Mouse (Mus musculus): ENCODE results near the gene Ly6g6d. TPM values are rescaled to one million over a fixed set of nuclear protein-coding genes. Genes with fewer than 3 reads are reported as not detected.
A peak's percentile ranks its signal among the peaks of the same experiment; 100 is the strongest.

Gene Ly6g6d
- polyA plus RNA-seq, 1 experiment from 2014 or later = 7.0 TPM

DNA sequence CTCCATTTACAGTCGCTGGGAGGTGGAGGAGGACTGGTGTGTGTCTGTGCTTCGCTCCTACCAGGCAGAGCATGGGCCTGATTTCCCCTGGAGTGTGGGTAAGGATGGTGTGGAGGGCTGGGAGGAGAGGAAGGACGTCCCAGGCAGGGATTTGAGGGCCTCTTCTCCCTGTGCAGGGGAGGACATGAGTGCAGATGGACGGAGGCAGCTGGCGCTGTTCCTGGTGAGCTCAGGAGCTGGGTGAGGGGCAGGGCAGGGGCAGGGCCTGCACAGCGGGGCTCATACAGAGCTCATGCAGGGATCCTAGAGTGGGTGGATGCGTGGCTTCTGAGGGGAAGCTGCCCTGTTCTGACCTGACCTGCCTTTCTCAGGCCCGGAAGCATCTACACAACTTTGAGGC, 24.4 kb upstream of the Ly6g6d start:
- Histone ChIP-seq H3K36me3 (ENCODE audit: control insufficient read depth, insufficient read depth, low read length) (peaks cover 38% of the 10 kb centered on the region), H3K9me3 (ENCODE audit: control insufficient read depth, low read length) (no peaks in the 10 kb centered on the region), H3K4me1 (replicated peaks; ENCODE audit: control insufficient read depth, insufficient read depth, low read length) (no peaks in the 10 kb centered on the region), H3K27ac (ENCODE audit: low read length) (no peak overlapping the region), H3K27me3 (ENCODE audit: control insufficient read depth, insufficient read depth, low read depth, low read length) (no peaks in the 10 kb centered on the region), H3K4me2 (ENCODE audit: low read depth, low read length) (no peak overlapping the region), H3K9ac (ENCODE audit: low read length) (no peak overlapping the region), H3K4me3 (ENCODE audit: low read length) (no peak overlapping the region)
- ATAC-seq (ENCODE audit: low read depth) = no peak
- WGBS = 68% methylated on average over 8 of the region's 8 CpGs

- Histone ChIP-seq H3K27ac (ENCODE audit: low read length) (no peak overlapping the region), H3K36me3 (ENCODE audit: control insufficient read depth, insufficient read depth, low read length) (peaks cover 47% of the 10 kb centered on the region), H3K9me3 (ENCODE audit: control insufficient read depth, low read length) (no peaks in the 10 kb centered on the region), H3K4me3 (ENCODE audit: low read length) (no peak overlapping the region), H3K4me1 (replicated peaks; ENCODE audit: control insufficient read depth, insufficient read depth, low read length) (no peaks in the 10 kb centered on the region), H3K27me3 (ENCODE audit: control insufficient read depth, insufficient read depth, low read depth, low read length) (no peaks in the 10 kb centered on the region), H3K4me2 (ENCODE audit: low read depth, low read length) (no peak overlapping the region), H3K9ac (ENCODE audit: low read length) (no peak overlapping the region)
- no peak for ATAC-seq (ENCODE audit: low read depth)
- WGBS = 82% methylated on average over 11 of the region's 11 CpGs
Observed at GRCm38 (mm10) chr17:35101161-35101560, 23.3 kb upstream of the Ly6g6d start.

- ATAC-seq (ENCODE audit: low read depth) = no peak
- WGBS = 57% methylated on average over 10 of the region's 10 CpGs
- Histone ChIP-seq H3K36me3 (ENCODE audit: control insufficient read depth, insufficient read depth, low read length) (peaks cover 47% of the 10 kb centered on the region), H3K9me3 (ENCODE audit: control insufficient read depth, low read length) (no peaks in the 10 kb centered on the region), H3K4me2 (ENCODE audit: low read depth, low read length) (no peak overlapping the region), H3K9ac (ENCODE audit: low read length) (no peak overlapping the region), H3K27ac (ENCODE audit: low read length) (no peak overlapping the region), H3K4me1 (replicated peaks; ENCODE audit: control insufficient read depth, insufficient read depth, low read length) (no peaks in the 10 kb centered on the region), H3K27me3 (ENCODE audit: control insufficient read depth, insufficient read depth, low read depth, low read length) (no peaks in the 10 kb centered on the region), H3K4me3 (ENCODE audit: low read length) (no peak overlapping the region)
Observed at GRCm38 (mm10) chr17:35100196-35100765, 22.4 kb upstream of the Ly6g6d start.

- Histone ChIP-seq H3K4me3 (ENCODE audit: low read length) (no peak overlapping the region), H3K36me3 (ENCODE audit: control insufficient read depth, insufficient read depth, low read length) (peaks cover 52% of the 10 kb centered on the region), H3K9ac (ENCODE audit: low read length) (no peak overlapping the region), H3K9me3 (ENCODE audit: control insufficient read depth, low read length) (no peaks in the 10 kb centered on the region), H3K4me1 (replicated peaks; ENCODE audit: control insufficient read depth, insufficient read depth, low read length) (no peaks in the 10 kb centered on the region), H3K4me2 (ENCODE audit: low read depth, low read length) (no peak overlapping the region), H3K27me3 (ENCODE audit: control insufficient read depth, insufficient read depth, low read depth, low read length) (no peaks in the 10 kb centered on the region), H3K27ac (ENCODE audit: low read length) (no peak overlapping the region)
- ATAC-seq (ENCODE audit: low read depth) = no peak
- 87% methylated on average over 12 of the region's 12 CpGs for WGBS
Observed at GRCm38 (mm10) chr17:35097164-35097655, 19.3 kb upstream of the Ly6g6d start.

- Histone ChIP-seq H3K4me2 (ENCODE audit: low read depth, low read length) (no peak overlapping the region), H3K4me3 (ENCODE audit: low read length) (no peak overlapping the region), H3K9ac (ENCODE audit: low read length) (no peak overlapping the region), H3K36me3 (ENCODE audit: control insufficient read depth, insufficient read depth, low read length) (peaks cover 49% of the 10 kb centered on the region), H3K27me3 (ENCODE audit: control insufficient read depth, insufficient read depth, low read depth, low read length) (no peaks in the 10 kb centered on the region), H3K4me1 (replicated peaks; ENCODE audit: control insufficient read depth, insufficient read depth, low read length) (no peaks in the 10 kb centered on the region), H3K9me3 (ENCODE audit: control insufficient read depth, low read length) (no peaks in the 10 kb centered on the region), H3K27ac (ENCODE audit: low read length) (no peak overlapping the region)
- 83% methylated on average over 12 of the region's 12 CpGs for WGBS
- ATAC-seq (ENCODE audit: low read depth) = no peak
Observed at GRCm38 (mm10) chr17:35096597-35096996, 18.7 kb upstream of the Ly6g6d start.

DNA sequence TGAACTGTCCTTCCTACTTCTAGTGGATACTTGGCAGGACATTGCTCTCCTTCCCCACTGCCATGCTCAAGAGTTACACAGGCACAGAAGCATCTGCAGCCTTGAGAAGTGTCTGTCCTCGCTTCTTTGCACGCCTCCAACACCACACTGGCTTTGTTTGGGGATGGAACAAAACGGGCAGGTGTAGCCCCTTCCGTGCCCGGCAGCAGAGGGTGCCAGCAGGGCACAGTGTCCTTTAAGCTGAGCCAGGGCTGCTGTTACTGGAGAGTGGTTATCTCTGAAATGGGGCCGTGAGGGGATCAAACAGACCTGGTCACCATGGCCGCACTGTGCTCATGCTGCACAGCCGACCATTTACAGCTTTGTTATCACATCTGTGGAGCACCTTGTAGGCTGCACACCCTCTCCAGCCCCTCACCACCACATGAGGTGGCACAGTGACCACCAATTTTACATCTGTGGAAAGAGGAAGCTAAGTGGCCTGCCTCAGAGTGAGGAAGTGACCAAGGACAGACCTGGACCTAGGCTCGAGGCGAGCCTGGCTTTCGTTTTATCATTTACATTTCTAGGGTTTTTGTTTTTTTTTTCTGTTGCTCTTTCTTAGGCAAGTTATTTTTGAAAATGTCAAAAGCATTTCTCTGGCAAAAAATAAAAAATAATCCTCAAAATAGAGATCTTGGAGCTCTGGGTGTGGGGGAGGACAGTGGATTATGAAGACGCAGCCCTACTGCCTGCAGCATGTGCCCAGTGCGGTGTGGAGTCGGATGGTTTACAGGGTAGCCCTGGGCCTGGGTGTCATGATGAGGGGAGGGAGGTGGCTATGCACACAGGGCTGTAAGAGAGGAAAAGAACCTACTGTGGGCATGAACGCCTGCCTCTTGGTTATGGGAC, 16.9 kb upstream of the Ly6g6d start:
- Histone ChIP-seq H3K9me3 (ENCODE audit: control insufficient read depth, low read length) (no peaks in the 10 kb centered on the region), H3K36me3 (ENCODE audit: control insufficient read depth, insufficient read depth, low read length) (peaks cover 43% of the 10 kb centered on the region), H3K4me1 (replicated peaks; ENCODE audit: control insufficient read depth, insufficient read depth, low read length) (peaks cover 8% of the 10 kb centered on the region), H3K9ac (ENCODE audit: low read length) (no peak overlapping the region), H3K4me3 (ENCODE audit: low read length) (no peak overlapping the region), H3K27ac (ENCODE audit: low read length) (no peak overlapping the region), H3K27me3 (ENCODE audit: control insufficient read depth, insufficient read depth, low read depth, low read length) (no peaks in the 10 kb centered on the region), H3K4me2 (ENCODE audit: low read depth, low read length) (no peak overlapping the region)
- no peak for ATAC-seq (ENCODE audit: low read depth)
- 89% methylated on average over 15 of the region's 15 CpGs for WGBS

DNA sequence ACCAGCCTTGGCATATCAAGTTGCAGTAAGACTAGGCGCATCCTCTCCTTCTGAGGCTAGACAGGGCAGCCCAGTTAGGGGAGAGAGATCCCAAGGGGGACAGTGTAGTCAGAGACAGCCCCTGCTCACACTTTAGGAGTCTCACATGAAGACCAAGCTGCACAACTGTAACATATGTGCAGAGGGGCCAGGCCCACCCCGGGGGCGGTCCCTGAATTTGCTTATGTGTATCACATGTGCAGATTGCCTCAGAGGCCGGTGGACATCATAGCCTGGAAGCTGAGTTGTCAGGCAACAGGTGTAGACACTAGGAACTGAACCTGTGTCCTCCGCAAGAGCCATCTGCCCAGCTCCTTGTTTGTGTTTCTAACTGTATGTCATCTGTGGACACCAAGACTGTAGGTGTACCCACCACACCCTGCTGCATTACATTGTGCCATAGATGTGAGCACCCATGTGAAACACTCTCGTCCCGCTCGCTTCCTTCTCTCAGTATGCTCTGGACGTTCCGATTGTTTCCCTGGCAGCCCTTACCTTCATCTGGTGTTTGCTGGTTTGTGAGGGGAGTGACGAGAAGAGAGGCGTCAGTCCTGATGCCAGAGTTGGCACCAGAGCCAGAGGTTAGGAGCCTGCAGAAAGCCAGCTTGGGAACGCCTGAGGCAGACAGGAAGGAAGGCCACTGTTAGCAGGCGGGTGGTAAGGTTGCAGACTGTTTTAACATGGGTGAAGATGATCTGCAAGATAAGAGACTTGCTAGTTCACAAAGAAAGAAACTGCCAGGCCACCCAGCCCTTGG, 14.7 kb upstream of the Ly6g6d start:
- ATAC-seq (ENCODE audit: low read depth) = no peak
- no peak overlapping the region for H3K4me3 ChIP-seq (ENCODE audit: low read length)
- H3K9me3 ChIP-seq (ENCODE audit: control insufficient read depth, low read length) = no peaks in the 10 kb centered on the region
- H3K4me1 ChIP-seq (replicated peaks; ENCODE audit: control insufficient read depth, insufficient read depth, low read length) = peaks cover 8% of the 10 kb centered on the region
- no peak overlapping the region for H3K27ac ChIP-seq (ENCODE audit: low read length)
- H3K27me3 ChIP-seq (ENCODE audit: control insufficient read depth, insufficient read depth, low read depth, low read length) = no peaks in the 10 kb centered on the region
- 86% methylated on average over 14 of the region's 14 CpGs for WGBS
- no peak overlapping the region for H3K9ac ChIP-seq (ENCODE audit: low read length)
- no peak overlapping the region for H3K4me2 ChIP-seq (ENCODE audit: low read depth, low read length)
- H3K36me3 ChIP-seq (ENCODE audit: control insufficient read depth, insufficient read depth, low read length) = peaks cover 33% of the 10 kb centered on the region

GRCm38 (mm10) chr17:35090166-35090932, 12.5 kb upstream of the Ly6g6d start:
- 62% methylated on average over 8 of the region's 8 CpGs for WGBS
- Histone ChIP-seq H3K9me3 (ENCODE audit: control insufficient read depth, low read length) (no peaks in the 10 kb centered on the region), H3K4me2 (ENCODE audit: low read depth, low read length) (peak overlapping the region; percentile 55), H3K4me3 (ENCODE audit: low read length) (peak overlapping the region; percentile 74), H3K27me3 (ENCODE audit: control insufficient read depth, insufficient read depth, low read depth, low read length) (no peaks in the 10 kb centered on the region), H3K27ac (ENCODE audit: low read length) (peak overlapping the region; percentile 97), H3K36me3 (ENCODE audit: control insufficient read depth, insufficient read depth, low read length) (peaks cover 23% of the 10 kb centered on the region), H3K4me1 (replicated peaks; ENCODE audit: control insufficient read depth, insufficient read depth, low read length) (peaks cover 8% of the 10 kb centered on the region), H3K9ac (ENCODE audit: low read length) (peak overlapping the region; percentile 96)
- no peak for ATAC-seq (ENCODE audit: low read depth)
